Mouse (Mus musculus) kidney, adult 2 months (tissue): ENCODE results near the gene Cul9.

Source experiments
- CTCF ChIP-seq: fragments of 200-500 bp; conservative IDR thresholded peaks from 2 replicates; pipeline ENCODE4 v1.5.1; 2011; ENCODE audit warnings: low read depth, mild to moderate bottlenecking, control low read depth, low read length, moderate library complexity, mixed read lengths; ENCODE audit not compliant: insufficient read depth, insufficient read length
- POLR2A ChIP-seq: fragments of 200-500 bp; IDR thresholded peaks from one replicate; pipeline ENCODE4 v1.6.1; 2011; ENCODE audit warnings: low read depth, low read length, control low read depth

GRCm38 (mm10) chr17:46554646-46554976 lies 8.4 kb upstream of the Cul9 start:
- TF ChIP-seq CTCF, result no peak
- TF ChIP-seq POLR2A, result no peak
